Mouse (Mus musculus) embryonic facial prominence, embryonic 11.5 days (tissue): ENCODE results near the gene Piezo1. TPM values are rescaled to one million over a fixed set of nuclear protein-coding genes. Genes with fewer than 3 reads are reported as not detected.

Experiments used
- ATAC-seq: fragments of 200-750 bp; cut with Nextera tagmentation; replicated peaks from 2 replicates; pipeline ENCODE4 v1.8.0; 2017; ENCODE audit warnings: low read depth; ENCODE audit not compliant: insufficient number of reproducible peaks, low FRiP score, low TSS enrichment
- DNase-seq: peaks from one replicate; pipeline ENCODE4 v3.0.0-alpha.2; 2015; ENCODE audit warnings: low spot score
- H3K27ac ChIP-seq: fragments of 300-500 bp; sonication (generic); replicated peaks from 2 replicates; pipeline ENCODE4 v1.5.1; 2014; ENCODE audit warnings: mild to moderate bottlenecking, low read depth, low read length, control low read depth
- H3K27me3 ChIP-seq: fragments of 300-500 bp; sonication (generic); 2 replicates; pipeline ENCODE4 v1.6.1; 2014; ENCODE audit warnings: mild to moderate bottlenecking, low read length, moderate library complexity, mixed read lengths; ENCODE audit not compliant: control insufficient read depth, insufficient read depth
- H3K36me3 ChIP-seq: fragments of 300-500 bp; sonication (generic); replicated peaks from 2 replicates; pipeline ENCODE4 v1.6.1; 2014; ENCODE audit warnings: low read depth, mild to moderate bottlenecking, low read length, moderate library complexity, mixed read lengths; ENCODE audit not compliant: control insufficient read depth, insufficient read depth
- H3K4me1 ChIP-seq: fragments of 300-500 bp; sonication (generic); 2 replicates; pipeline ENCODE4 v1.6.1; 2014; ENCODE audit warnings: low read length, mixed read lengths; ENCODE audit not compliant: control insufficient read depth, insufficient read depth
- H3K4me2 ChIP-seq: fragments of 300-500 bp; sonication (generic); 2 replicates; pipeline ENCODE4 v1.6.1; 2014; ENCODE audit warnings: low read depth, mild to moderate bottlenecking, control low read depth, low read length, moderate library complexity
- H3K4me3 ChIP-seq: fragments of 300-500 bp; sonication (generic); 2 replicates; pipeline ENCODE4 v1.5.1; 2014; ENCODE audit warnings: low read depth, low read length, control low read depth
- H3K9ac ChIP-seq: fragments of 300-500 bp; sonication (generic); replicated peaks from 2 replicates; pipeline ENCODE4 v1.6.1; 2014; ENCODE audit warnings: mild to moderate bottlenecking, control low read depth, low read length
- H3K9me3 ChIP-seq: fragments of 300-500 bp; sonication (generic); replicated peaks from 2 replicates; pipeline ENCODE4 v1.6.1; 2016; ENCODE audit warnings: mild to moderate bottlenecking, low read length, inconsistent platforms, mixed read lengths; ENCODE audit not compliant: control insufficient read depth
- WGBS: fragments of 180-500 bp; shearing (Covaris S2); extraction: QIAGEN DNeasy Blood & Tissue Kit; methylation state at CpG from one replicate; pipeline ENCODE4 v1.1.7; 2014; 5-methylcytosine and 5-hydroxymethylcytosine counted together
- polyA plus RNA-seq: library from polyadenylated mRNA; unstranded; fragments of >200 nt; fragmentation: Nextera tagmentation; extraction: Ambion mirVana; gene quantifications from 2 replicates; pipeline ENCODE4 v1.2.1, GENCODE M21; 2014

Piezo1 gene
- polyA plus RNA-seq, 1 experiment from 2014 or later, result 5.9 TPM

DNA sequence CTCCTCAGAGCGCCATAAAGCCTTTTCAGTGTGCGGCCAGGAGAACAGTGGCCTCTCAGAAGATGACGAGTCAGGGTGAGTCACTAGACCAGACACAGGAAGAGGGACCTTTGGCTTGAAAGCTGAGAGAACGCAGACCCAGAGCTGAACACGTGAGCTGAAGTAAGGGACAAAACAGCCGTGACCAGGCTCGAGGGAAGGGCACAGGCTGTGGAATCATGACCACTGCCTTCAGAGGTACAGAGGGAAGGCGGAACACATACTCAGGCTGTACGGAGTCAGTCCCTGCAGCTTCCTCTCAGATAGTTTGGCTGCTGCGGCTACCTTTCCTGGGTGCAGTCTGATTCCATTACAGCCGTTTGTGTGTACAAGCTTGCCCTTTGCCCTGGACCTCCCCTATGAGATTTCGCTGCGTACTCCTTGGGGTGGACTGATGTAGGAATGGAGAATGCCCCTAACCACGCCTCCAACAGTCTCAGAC lies 34.3 kb upstream of the Piezo1 start:
- H3K4me3 ChIP-seq, result no peak overlapping the region
- no peak overlapping the region for H3K4me2 ChIP-seq
- DNase-seq, result no peak
- ATAC-seq, result no peak
- WGBS, result 52% methylated on average over 14 of the region's 14 CpGs
- H3K36me3 ChIP-seq, result no peaks in the 10 kb centered on the region
- H3K27ac ChIP-seq, result no peak overlapping the region
- H3K9me3 ChIP-seq, result no peaks in the 10 kb centered on the region
- no peak overlapping the region for H3K9ac ChIP-seq
- no peaks in the 10 kb centered on the region; the same call in 1 of the 2 replicates for H3K4me1 ChIP-seq
- H3K27me3 ChIP-seq, result no peaks in the 10 kb centered on the region

DNA sequence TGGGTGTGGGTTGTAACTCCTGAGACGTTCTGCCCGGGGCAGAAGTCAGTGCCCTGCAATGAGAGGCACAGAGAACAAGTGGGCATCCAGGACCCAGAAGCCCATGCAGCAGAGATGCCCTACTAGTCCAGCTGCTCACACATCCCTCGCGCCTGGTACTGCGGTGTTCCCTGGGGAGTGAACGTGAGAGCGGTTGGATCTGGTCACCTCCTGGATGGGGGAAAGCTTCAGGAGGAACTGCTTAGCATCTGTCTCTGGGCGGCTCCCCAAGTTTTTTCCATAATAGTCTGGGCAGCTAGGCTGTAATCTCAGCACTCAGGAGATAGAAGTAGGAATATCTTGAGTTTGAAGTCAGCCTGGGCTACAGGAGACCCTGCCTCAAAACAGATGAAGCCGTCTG lies 33.9 kb upstream of the Piezo1 start:
- Histone ChIP-seq H3K4me3 (no peak overlapping the region), H3K36me3 (no peaks in the 10 kb centered on the region), H3K27ac (no peak overlapping the region), H3K9me3 (no peaks in the 10 kb centered on the region), H3K9ac (no peak overlapping the region), H3K4me2 (no peak overlapping the region), H3K27me3 (no peaks in the 10 kb centered on the region), H3K4me1 (no peaks in the 10 kb centered on the region; the same call in 1 of the 2 replicates)
- WGBS, result 85% methylated on average over 9 of the region's 9 CpGs
- DNase-seq, result no peak
- no peak for ATAC-seq

DNA sequence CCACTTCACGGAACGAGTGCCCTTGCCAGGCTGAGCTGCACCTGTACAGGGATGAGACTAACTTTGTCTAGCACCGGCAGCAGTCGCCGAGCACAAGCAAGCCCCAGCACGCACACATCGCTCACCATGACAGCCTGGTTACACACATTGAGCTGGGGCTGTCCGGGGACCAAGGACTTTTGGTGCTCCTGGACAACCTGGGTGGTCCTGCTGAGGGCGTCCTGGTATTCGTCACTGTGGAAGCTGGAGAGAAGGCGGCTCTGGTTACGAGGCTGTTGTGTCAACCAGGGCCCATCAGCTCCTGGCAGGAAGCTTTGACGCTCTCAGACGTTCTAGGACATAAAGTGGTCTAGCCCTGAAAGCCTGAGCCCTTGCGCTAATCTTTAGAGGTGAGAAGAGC lies 29.8 kb upstream of the Piezo1 start:
- Histone ChIP-seq H3K9ac (no peak overlapping the region), H3K4me1 (peaks cover 9% of the 10 kb centered on the region; the same call in 1 of the 2 replicates), H3K9me3 (no peaks in the 10 kb centered on the region), H3K27ac (no peak overlapping the region), H3K27me3 (no peaks in the 10 kb centered on the region), H3K4me3 (no peak overlapping the region), H3K4me2 (no peak overlapping the region), H3K36me3 (no peaks in the 10 kb centered on the region)
- 64% methylated on average over 13 of the region's 15 CpGs for WGBS
- ATAC-seq (no peak), DNase-seq (peak; percentile 39)

DNA sequence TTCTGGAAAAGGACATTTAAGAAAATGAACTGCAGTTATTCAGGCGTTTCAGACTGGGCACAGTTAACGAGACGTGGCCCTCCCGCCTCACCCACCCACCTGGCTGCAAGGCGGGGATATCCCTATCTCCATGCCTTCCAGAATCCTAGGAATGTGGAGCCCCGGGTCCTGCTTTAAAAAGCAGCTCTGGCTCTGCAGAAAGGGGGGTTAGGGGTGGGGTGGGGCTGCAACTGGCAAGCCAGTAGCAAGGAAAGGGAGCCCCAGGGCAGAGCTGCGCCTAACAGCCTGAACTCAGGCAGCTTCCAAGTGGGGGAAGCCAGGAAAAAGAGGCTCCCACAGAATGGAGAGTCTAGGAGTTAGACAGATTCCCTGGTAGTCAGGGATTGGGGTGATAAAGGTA lies 28.1 kb upstream of the Piezo1 start:
- ATAC-seq (no peak), DNase-seq (peak; percentile 59)
- WGBS, result 25% methylated on average over 7 of the region's 7 CpGs
- Histone ChIP-seq H3K9me3 (no peaks in the 10 kb centered on the region), H3K27ac (no peak overlapping the region), H3K36me3 (no peaks in the 10 kb centered on the region), H3K4me3 (no peak overlapping the region), H3K9ac (peak overlapping the region; percentile 8; the same call in 1 of the 2 replicates), H3K4me2 (no peak overlapping the region), H3K4me1 (peaks cover 9% of the 10 kb centered on the region), H3K27me3 (no peaks in the 10 kb centered on the region)

DNA sequence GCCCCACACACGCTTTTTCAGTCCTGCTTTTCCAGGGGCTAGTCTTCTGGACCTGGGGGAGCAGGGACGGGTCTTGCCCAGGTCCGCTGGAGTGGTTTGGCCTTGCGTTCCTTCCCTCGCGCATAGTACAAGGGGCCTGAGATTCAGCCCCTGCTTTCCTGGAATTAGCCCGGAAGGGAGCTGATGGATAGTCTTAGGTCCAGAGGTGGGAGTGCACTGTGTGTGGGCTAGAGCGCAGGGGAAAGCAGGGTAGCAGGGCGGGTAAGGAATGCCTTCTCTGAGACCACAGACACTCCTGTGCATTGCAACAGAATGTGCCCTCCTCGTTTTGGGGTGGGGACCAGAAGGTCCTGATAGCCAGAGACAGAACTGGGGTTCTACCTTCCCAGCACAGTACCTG lies 26.0 kb upstream of the Piezo1 start:
- peak overlapping the region; percentile 59; the same call in 1 of the 2 replicates for H3K27ac ChIP-seq
- H3K9me3 ChIP-seq, result no peaks in the 10 kb centered on the region
- ATAC-seq (peak; percentile 5; the same call in 1 of the 2 replicates), DNase-seq (no peak)
- no peaks in the 10 kb centered on the region for H3K27me3 ChIP-seq
- H3K9ac ChIP-seq, result peak overlapping the region; percentile 46
- peaks cover 9% of the 10 kb centered on the region for H3K4me1 ChIP-seq
- 46% methylated on average over 10 of the region's 10 CpGs for WGBS
- peak overlapping the region; percentile 10; the same call in 1 of the 2 replicates for H3K4me3 ChIP-seq
- H3K4me2 ChIP-seq, result peak overlapping the region; percentile 21
- peaks cover 4% of the 10 kb centered on the region; the same call in 1 of the 2 replicates for H3K36me3 ChIP-seq

DNA sequence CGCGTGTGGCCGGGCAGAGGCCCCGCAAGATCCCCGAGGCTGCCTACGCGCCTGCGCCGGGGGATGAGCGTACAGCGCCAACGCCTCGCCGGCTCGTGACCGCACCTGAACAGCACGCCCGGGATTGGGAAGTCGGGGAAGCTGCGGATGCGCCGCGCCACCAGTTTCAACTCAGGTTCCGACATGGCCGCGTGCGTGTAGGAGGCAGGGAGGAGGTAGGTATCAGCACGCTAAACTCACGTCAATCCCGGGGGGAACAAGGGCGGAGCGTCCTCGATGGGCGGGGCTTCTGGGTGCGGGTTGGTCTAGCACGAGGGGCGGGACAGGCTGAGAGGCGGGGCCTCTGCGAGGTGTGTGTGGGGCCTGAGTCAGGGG lies 25.5 kb upstream of the Piezo1 start, which contains the start of gene Aprt:
TSS of gene Aprt (minus strand) at position 262 of the 375 bp plus-strand sequence.
- Histone ChIP-seq H3K27ac (peak within 1 kb of the TSS; percentile 59), H3K36me3 (peaks cover 8% of the 10 kb centered on the region), H3K9me3 (no peaks in the 10 kb centered on the region), H3K4me2 (peak within 1 kb of the TSS; percentile 84), H3K4me3 (peak within 1 kb of the TSS; percentile 67), H3K9ac (peak within 1 kb of the TSS; percentile 87), H3K4me1 (peaks cover 9% of the 10 kb centered on the region), H3K27me3 (no peaks in the 10 kb centered on the region)
- ATAC-seq (peak; percentile 79), DNase-seq (peak; percentile 97)
- WGBS, result under 1% methylated on average over 39 of the region's 39 CpGs

DNA sequence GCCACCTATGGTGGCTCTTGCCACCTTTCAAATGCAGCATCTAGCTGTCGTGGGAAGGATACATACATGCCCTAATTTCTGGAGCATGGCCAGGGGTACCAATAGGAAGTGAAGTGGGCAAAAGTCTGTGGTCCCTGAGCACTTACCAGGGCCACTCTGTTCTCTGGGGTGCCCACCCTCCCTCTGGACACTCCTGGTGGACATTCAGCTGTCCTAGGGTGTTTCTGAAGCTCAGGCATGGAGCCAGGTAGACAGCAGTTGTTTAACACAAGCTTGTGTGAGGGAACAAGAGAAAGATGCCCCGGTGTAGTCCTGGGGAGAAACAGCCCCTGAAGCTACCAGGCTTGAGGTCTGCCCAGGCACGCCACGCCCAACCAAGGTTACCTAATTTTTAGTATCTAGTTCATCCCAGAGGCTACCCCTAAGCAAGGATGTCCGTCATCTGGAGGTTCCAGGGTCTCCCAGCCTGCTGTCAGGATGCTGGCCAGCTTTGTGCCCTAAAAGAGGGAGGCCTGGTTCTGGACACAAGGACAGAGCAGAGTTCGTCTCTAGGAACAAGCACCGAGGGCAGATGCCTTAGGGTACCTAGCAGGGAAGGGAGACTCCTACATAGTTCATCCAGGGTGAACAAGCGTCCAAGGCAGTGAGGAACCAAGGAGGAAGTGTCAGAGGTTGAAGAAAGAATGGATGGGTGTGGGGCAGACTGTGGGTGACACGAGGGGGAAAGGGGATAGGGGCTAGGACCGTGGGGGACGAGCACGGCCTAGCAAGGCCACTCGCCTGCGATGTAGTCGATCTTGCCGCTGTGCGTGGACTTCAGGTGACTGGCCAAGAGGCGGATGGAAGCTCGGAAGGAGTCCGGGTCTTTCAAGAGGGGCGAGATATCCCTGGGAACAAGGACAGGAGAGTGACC lies 24.9 kb upstream of the Piezo1 start:
- WGBS, result 16% methylated on average over 21 of the region's 21 CpGs
- Histone ChIP-seq H3K9me3 (no peaks in the 10 kb centered on the region), H3K27ac (peak overlapping the region; percentile 35; the same call in 1 of the 2 replicates), H3K4me2 (peak overlapping the region; percentile 84), H3K4me3 (peak overlapping the region; percentile 67), H3K27me3 (no peaks in the 10 kb centered on the region), H3K4me1 (peaks cover 9% of the 10 kb centered on the region), H3K9ac (peak overlapping the region; percentile 87), H3K36me3 (peaks cover 13% of the 10 kb centered on the region)
- DNase-seq, result no peak
- peak; percentile 15; the same call in 1 of the 2 replicates for ATAC-seq

DNA sequence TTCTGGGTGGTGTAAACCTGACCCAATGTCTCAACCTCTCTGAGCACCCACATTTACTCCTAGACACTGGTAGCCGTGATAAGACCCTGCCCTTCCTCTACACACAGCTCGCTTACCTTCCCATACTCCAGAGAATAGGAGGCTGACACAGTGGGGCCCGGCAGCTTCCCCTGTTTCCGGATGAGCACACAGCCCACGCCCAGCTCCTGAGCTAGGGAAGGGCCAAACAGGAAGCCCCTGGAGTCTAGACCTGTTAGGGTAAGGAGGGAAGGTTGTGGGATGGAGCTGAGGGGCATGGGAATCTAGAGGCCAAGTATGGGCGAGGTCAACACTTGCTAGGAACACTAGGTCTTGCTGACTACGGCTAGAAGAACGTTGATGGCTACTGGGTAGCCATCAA lies 24.2 kb upstream of the Piezo1 start:
- no peak overlapping the region for H3K9ac ChIP-seq
- ATAC-seq (no peak), DNase-seq (no peak)
- H3K9me3 ChIP-seq, result no peaks in the 10 kb centered on the region
- no peak overlapping the region for H3K27ac ChIP-seq
- H3K36me3 ChIP-seq, result peaks cover 13% of the 10 kb centered on the region
- no peak overlapping the region for H3K4me3 ChIP-seq
- no peaks in the 10 kb centered on the region for H3K27me3 ChIP-seq
- H3K4me2 ChIP-seq, result peak overlapping the region; percentile 84; the same call in 1 of the 2 replicates
- 76% methylated on average over 8 of the region's 8 CpGs for WGBS
- peaks cover 9% of the 10 kb centered on the region for H3K4me1 ChIP-seq
